Mouse (Mus musculus) liver, postnatal 0 days (tissue): ENCODE data around the gene Spock3. TPM values are rescaled to one million over a fixed set of nuclear protein-coding genes. Genes with fewer than 3 reads are reported as not detected.

ENCODE experiments used
- ATAC-seq: fragments of 200-750 bp; cut with Nextera tagmentation; 2 replicates; pipeline ENCODE4 v1.8.0; 2017; ENCODE audit warnings: mild to moderate bottlenecking, moderate library complexity
- DNase-seq: peaks from one replicate; pipeline ENCODE4 v3.0.0-alpha.2; 2016
- H3K27ac ChIP-seq: fragments of 300-500 bp; sonication (generic); 2 replicates; pipeline ENCODE4 v1.5.1; 2014; ENCODE audit warnings: antibody characterized with exemption, moderate library complexity, mild to moderate bottlenecking, low read depth
- H3K27me3 ChIP-seq: fragments of 300-500 bp; sonication (generic); 2 replicates; pipeline ENCODE4 v1.6.1; 2014; ENCODE audit warnings: low read length, control low read depth, mixed read lengths; ENCODE audit not compliant: insufficient read depth
- H3K36me3 ChIP-seq: fragments of 300-500 bp; sonication (generic); replicated peaks from 2 replicates; pipeline ENCODE4 v1.6.1; 2014; ENCODE audit warnings: mild to moderate bottlenecking, control low read depth, low read length, moderate library complexity, mixed read lengths; ENCODE audit not compliant: insufficient read depth
- H3K4me1 ChIP-seq: fragments of 300-500 bp; sonication (generic); 2 replicates; pipeline ENCODE4 v1.6.1; 2014; ENCODE audit warnings: antibody characterized with exemption, mild to moderate bottlenecking, control low read depth; ENCODE audit not compliant: insufficient read depth
- H3K4me2 ChIP-seq: fragments of 300-500 bp; sonication (generic); 2 replicates; pipeline ENCODE4 v1.6.1; 2014; ENCODE audit warnings: low read depth, mild to moderate bottlenecking, low read length, moderate library complexity, mixed read lengths
- H3K4me3 ChIP-seq: fragments of 300-500 bp; sonication (generic); 2 replicates; pipeline ENCODE4 v1.5.1; 2014; ENCODE audit warnings: low read depth, low read length
- H3K9ac ChIP-seq: fragments of 300-500 bp; sonication (generic); replicated peaks from 2 replicates; pipeline ENCODE4 v1.6.1; 2014; ENCODE audit warnings: mild to moderate bottlenecking, moderate library complexity
- H3K9me3 ChIP-seq: fragments of 300-500 bp; sonication (generic); 2 replicates; pipeline ENCODE4 v1.6.1; 2016; ENCODE audit warnings: mild to moderate bottlenecking, control low read depth, low read length, mixed read lengths
- CTCF ChIP-seq: sonication (generic); IDR thresholded peaks from 2 replicates; pipeline ENCODE4 v1.5.1; 2016; ENCODE audit warnings: antibody characterized with exemption, low read depth
- EP300 ChIP-seq: IDR thresholded peaks from 2 replicates; pipeline ENCODE4 v1.6.1; 2016; ENCODE audit warnings: antibody characterized with exemption, low read depth, mild to moderate bottlenecking
- WGBS: fragments of 180-500 bp; shearing (Covaris S2); extraction: QIAGEN DNeasy Blood & Tissue Kit; methylation state at CpG from one replicate; pipeline ENCODE4 v1.1.7; 2014; ENCODE audit not compliant: insufficient replicate concordance; 5-methylcytosine and 5-hydroxymethylcytosine counted together
- polyA plus RNA-seq: library from polyadenylated mRNA; unstranded; fragments of >200 nt; fragmentation: Nextera tagmentation; extraction: Ambion mirVana; gene quantifications from 2 replicates; pipeline ENCODE4 v1.2.1, GENCODE M21; 2015

Spock3 gene
- 0.08 TPM in 1 of 2 replicates, not detected in the other for polyA plus RNA-seq

DNA sequence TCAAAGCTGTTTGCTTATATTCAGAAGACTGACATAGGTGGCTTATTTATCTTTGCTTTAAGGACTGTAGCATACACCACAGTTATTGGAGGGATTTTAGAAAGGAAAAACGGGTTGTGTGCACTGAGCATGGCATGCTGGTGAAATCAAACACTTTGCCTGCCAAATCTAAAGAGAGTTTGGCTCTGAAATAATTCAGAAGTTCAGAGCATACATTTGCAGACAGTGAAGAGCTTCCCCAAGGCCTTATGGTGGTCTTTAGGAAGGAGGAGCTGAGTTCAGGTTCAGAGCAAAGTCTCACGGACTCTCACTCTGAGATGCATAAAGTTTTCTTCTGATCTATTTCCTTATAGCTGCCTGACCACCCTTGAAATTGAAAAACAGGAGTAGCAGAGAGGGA is at the start of gene Spock3:
Spock3 (plus strand) TSS at position 301 of the 400 bp plus-strand sequence.
- Histone ChIP-seq H3K4me2 (0 out of 2 replicates have a peak within 1 kb of the TSS, but pooled peaks have one; percentile 23), H3K4me3 (no peak within 1 kb of the TSS), H3K9me3 (no peaks in the 10 kb centered on the region), H3K27ac (no peak within 1 kb of the TSS), H3K4me1 (no peaks in the 10 kb centered on the region), H3K27me3 (0 out of 2 replicates have a peak, but pooled peaks cover 3% of the 10 kb centered on the region), H3K9ac (no peak within 1 kb of the TSS), H3K36me3 (no peaks in the 10 kb centered on the region)
- DNase-seq (no peak), ATAC-seq (no peak)
- TF ChIP-seq CTCF: no peak
- TF ChIP-seq EP300: no peak
- WGBS: 33% methylated on average over 2 of the region's 2 CpGs

DNA sequence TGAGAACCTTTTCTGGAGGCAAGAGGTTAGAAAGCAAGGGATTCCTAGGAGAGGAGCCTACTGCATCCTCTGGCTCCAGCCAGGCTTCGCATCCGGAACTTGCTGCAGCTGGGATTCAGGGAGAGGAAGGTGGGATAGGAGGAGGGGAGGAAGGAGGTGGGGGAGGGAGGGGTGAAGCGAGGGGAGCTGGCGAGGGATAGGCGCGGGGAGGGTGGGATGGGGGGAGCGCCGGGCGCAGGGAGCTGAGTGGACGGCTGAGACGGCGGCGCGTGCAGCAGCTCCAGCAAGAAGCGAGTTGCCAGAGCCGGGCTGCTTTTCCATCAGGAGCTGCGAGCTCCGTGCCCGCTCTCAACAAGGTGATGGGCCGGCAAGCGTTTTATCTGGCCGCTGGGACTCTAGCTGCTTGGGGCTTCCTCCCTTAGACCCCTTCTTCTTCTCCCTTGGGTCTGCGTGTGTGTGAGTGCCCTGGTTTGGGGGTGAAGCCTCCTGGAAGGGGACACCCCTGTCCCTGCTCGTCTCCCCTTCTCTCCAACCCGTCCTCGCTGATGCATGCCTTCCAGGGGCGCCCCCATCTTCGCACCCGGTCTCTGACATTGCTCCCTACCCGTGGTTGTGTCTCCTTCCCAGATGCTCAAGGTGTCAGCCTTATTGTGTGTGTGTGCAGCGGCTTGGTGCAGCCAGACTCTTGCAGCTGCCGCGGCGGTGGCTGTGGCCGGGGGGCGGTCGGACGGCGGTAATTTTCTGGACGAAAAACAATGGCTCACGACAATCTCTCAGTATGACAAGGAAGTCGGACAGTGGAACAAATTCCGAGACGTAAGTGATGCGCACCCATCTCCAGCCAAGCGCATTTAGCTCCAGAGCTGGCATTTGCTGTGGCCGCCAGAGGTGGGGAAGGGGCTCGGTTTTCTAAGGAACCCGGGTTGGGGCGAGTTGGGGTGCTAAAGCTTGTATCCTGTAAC is 645 bp downstream of the Spock3 start:
- H3K27me3 ChIP-seq: 0 out of 2 replicates have a peak, but pooled peaks cover 3% of the 10 kb centered on the region
- 0 out of 2 replicates have a peak overlapping the region, but pooled peaks have one; percentile 23 for H3K4me2 ChIP-seq
- H3K36me3 ChIP-seq: no peaks in the 10 kb centered on the region
- no peak for TF ChIP-seq CTCF
- no peak for TF ChIP-seq EP300
- no peak for DNase-seq
- no peak overlapping the region for H3K27ac ChIP-seq
- no peak for ATAC-seq
- H3K4me1 ChIP-seq: no peaks in the 10 kb centered on the region
- no peak overlapping the region for H3K9ac ChIP-seq
- 4% methylated on average over 45 of the region's 50 CpGs for WGBS
- no peak overlapping the region for H3K4me3 ChIP-seq
- no peaks in the 10 kb centered on the region for H3K9me3 ChIP-seq

DNA sequence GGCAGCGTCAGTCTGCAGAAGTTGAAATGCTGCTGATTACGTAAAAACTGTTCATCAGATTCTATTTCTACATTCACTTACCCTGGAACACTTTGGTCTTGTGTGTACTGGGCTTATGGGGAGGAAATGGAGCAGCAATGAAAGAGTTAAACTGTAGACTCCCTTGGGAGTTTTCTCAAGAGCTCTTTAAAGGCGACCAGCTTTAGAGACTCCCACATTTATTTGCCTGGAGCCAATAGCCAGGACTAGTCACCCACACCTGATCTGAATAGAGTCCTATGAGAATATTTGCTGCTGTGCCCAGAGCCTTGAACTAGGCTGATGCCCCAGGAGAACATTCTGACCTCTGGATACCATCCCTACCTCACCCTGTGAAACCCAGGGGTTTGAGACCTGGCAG is 1.7 kb downstream of the Spock3 start:
- DNase-seq: no peak
- 17% methylated on average over 3 of the region's 3 CpGs for WGBS
- Histone ChIP-seq H3K27ac (no peak overlapping the region), H3K9me3 (no peaks in the 10 kb centered on the region), H3K9ac (no peak overlapping the region), H3K4me2 (no peak overlapping the region), H3K4me1 (no peaks in the 10 kb centered on the region), H3K4me3 (no peak overlapping the region), H3K27me3 (0 out of 2 replicates have a peak, but pooled peaks cover 3% of the 10 kb centered on the region), H3K36me3 (no peaks in the 10 kb centered on the region)
- ATAC-seq: no peak
- TF ChIP-seq CTCF: no peak

DNA sequence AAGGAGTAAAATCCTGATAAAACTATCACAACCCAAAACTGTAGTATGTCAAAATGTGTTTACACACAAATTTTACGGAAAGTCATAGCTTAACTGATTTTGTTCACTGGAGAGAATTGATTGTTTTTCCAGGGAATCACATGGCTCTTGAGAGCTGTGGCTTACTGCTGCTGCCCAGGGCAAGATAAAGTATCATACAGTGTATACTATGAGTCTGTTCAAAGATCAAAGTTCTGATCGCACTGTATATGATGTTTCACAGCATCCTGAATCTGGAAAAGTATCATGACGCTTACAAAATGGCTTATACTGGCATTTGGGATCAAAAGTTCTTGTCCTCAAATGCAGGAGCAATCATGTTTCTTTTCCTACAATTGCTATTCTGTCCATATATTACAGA is 11.8 kb downstream of the Spock3 start:
- no peaks in the 10 kb centered on the region for H3K27me3 ChIP-seq
- H3K4me1 ChIP-seq: no peaks in the 10 kb centered on the region
- no peak for TF ChIP-seq EP300
- no peak for TF ChIP-seq CTCF
- ATAC-seq: no peak
- no peak overlapping the region for H3K27ac ChIP-seq
- no peak overlapping the region for H3K4me3 ChIP-seq
- no peaks in the 10 kb centered on the region for H3K9me3 ChIP-seq
- no peak overlapping the region for H3K9ac ChIP-seq
- WGBS: 76% methylated on average over 3 of the region's 3 CpGs
- DNase-seq: no peak
- no peak overlapping the region for H3K4me2 ChIP-seq
- H3K36me3 ChIP-seq: no peaks in the 10 kb centered on the region

DNA sequence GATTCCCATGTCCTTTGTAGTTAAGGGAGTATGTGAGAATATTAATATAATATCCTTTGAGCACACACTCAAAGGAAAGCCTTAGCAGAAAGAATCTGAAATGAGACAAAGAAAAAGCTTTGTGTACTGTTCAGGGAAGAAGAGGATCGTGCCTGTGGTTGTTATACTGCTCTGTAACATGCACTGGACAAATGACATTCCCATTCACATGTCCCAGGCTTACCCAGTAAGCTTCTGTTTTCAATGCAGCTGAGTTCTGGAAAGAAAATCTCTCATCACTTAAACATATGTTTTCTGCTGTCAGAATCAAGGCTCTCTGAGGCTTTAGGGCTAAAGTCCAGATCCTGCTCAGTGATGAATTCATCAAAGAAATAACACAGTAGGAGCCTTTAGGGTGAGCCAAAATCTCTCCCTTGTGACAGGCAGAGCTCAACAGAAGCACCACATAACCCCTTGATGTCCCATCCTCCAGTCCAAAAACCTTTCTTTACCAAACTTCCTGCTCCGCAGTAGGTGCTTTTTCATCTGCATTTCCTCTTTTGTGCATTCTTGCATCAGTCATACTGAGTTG is 19.1 kb downstream of the Spock3 start:
- Histone ChIP-seq H3K27ac (no peak overlapping the region), H3K36me3 (no peaks in the 10 kb centered on the region), H3K9ac (no peak overlapping the region), H3K4me1 (no peaks in the 10 kb centered on the region), H3K27me3 (no peaks in the 10 kb centered on the region), H3K4me2 (no peak overlapping the region), H3K4me3 (no peak overlapping the region), H3K9me3 (no peaks in the 10 kb centered on the region)
- 66% methylated on average over 2 of the region's 2 CpGs for WGBS
- TF ChIP-seq CTCF: no peak
- TF ChIP-seq EP300: no peak
- DNase-seq (no peak), ATAC-seq (no peak)

- TF ChIP-seq EP300 (no peak), CTCF (no peak)
- Histone ChIP-seq H3K4me1 (no peaks in the 10 kb centered on the region), H3K4me3 (no peak overlapping the region), H3K9me3 (no peaks in the 10 kb centered on the region), H3K36me3 (no peaks in the 10 kb centered on the region), H3K4me2 (no peak overlapping the region), H3K27ac (no peak overlapping the region), H3K27me3 (no peaks in the 10 kb centered on the region), H3K9ac (no peak overlapping the region)
- no peak for ATAC-seq
- 63% methylated on average over 3 of the region's 3 CpGs for WGBS
- no peak for DNase-seq
Measured at GRCm38 (mm10) chr8:63088984-63089383, 138.2 kb downstream of the Spock3 start.
